Mouse (Mus musculus) kidney, postnatal 0 days (tissue): Measurements from ENCODE around the gene Lgr4. TPM values are rescaled to one million over a fixed set of nuclear protein-coding genes. Genes with fewer than 3 reads are reported as not detected.
A peak's percentile ranks its signal among the peaks of the same experiment; 100 is the strongest.

Experiments used
- ATAC-seq: fragments of 200-750 bp; cut with Nextera tagmentation; replicated peaks from 2 replicates; pipeline ENCODE4 v1.8.0; 2017; ENCODE audit warnings: low read depth, moderate number of reproducible peaks, moderate TSS enrichment, moderate library complexity; ENCODE audit not compliant: low FRiP score
- DNase-seq: peaks from one replicate; pipeline ENCODE4 v3.0.0-alpha.2; 2016; ENCODE audit warnings: low spot score
- H3K27ac ChIP-seq: fragments of 300-500 bp; sonication (generic); 2 replicates; pipeline ENCODE4 v1.5.1; 2014; ENCODE audit warnings: mild to moderate bottlenecking
- H3K27me3 ChIP-seq: fragments of 300-500 bp; sonication (generic); 2 replicates; pipeline ENCODE4 v1.6.1; 2014; ENCODE audit warnings: low read length, mixed read lengths; ENCODE audit not compliant: insufficient read depth
- H3K36me3 ChIP-seq: fragments of 300-500 bp; sonication (generic); 2 replicates; pipeline ENCODE4 v1.6.1; 2014; ENCODE audit warnings: low read length, mixed read lengths; ENCODE audit not compliant: insufficient read depth
- H3K4me1 ChIP-seq: fragments of 300-500 bp; sonication (generic); replicated peaks from 2 replicates; pipeline ENCODE4 v1.6.1; 2014; ENCODE audit warnings: antibody characterized with exemption, low read length, mixed read lengths; ENCODE audit not compliant: insufficient read depth
- H3K4me2 ChIP-seq: fragments of 300-500 bp; sonication (generic); 2 replicates; pipeline ENCODE4 v1.6.1; 2014; ENCODE audit warnings: mild to moderate bottlenecking, low read length, moderate library complexity, mixed read lengths
- H3K4me3 ChIP-seq: fragments of 300-500 bp; sonication (generic); replicated peaks from 2 replicates; pipeline ENCODE4 v1.5.1; 2014; ENCODE audit warnings: low read depth, low read length
- H3K9ac ChIP-seq: fragments of 300-500 bp; sonication (generic); 2 replicates; pipeline ENCODE4 v1.6.1; 2014; ENCODE audit warnings: low read depth, low read length
- H3K9me3 ChIP-seq: fragments of 300-500 bp; sonication (generic); replicated peaks from 2 replicates; pipeline ENCODE4 v1.6.1; 2016; ENCODE audit warnings: low read length, inconsistent platforms, mixed read lengths
- CTCF ChIP-seq: IDR thresholded peaks from 2 replicates; pipeline ENCODE4 v1.5.1; 2016; ENCODE audit warnings: antibody characterized with exemption, low read depth, mild to moderate bottlenecking, moderate library complexity
- WGBS: fragments of 180-500 bp; shearing (Covaris S2); extraction: QIAGEN DNeasy Blood & Tissue Kit; methylation state at CpG from one replicate; pipeline ENCODE4 v1.1.7; 2014; 5-methylcytosine and 5-hydroxymethylcytosine counted together
- polyA plus RNA-seq: library from polyadenylated mRNA; unstranded; fragments of >200 nt; fragmentation: Nextera tagmentation; extraction: Ambion mirVana; gene quantifications from 2 replicates; pipeline ENCODE4 v1.2.1, GENCODE M21; 2015

Lgr4 gene
- polyA plus RNA-seq, 1 experiment from 2014 or later: 47.8 TPM

GRCm38 (mm10) chr2:109963591-109964258, 46.3 kb downstream of the Lgr4 start:
- no peak for ATAC-seq
- Histone ChIP-seq H3K4me2 (no peak overlapping the region), H3K4me3 (no peak overlapping the region), H3K27me3 (no peaks in the 10 kb centered on the region), H3K36me3 (no peaks in the 10 kb centered on the region), H3K27ac (no peak overlapping the region), H3K9me3 (no peaks in the 10 kb centered on the region), H3K4me1 (peaks cover 13% of the 10 kb centered on the region; the same call in 1 of the 2 replicates), H3K9ac (no peak overlapping the region)
- no peak for DNase-seq
- WGBS: 82% methylated on average over 5 of the region's 5 CpGs
- no peak for TF ChIP-seq CTCF

GRCm38 (mm10) chr2:109965753-109966420, 48.4 kb downstream of the Lgr4 start:
- ATAC-seq (no peak), DNase-seq (no peak)
- no peak overlapping the region for H3K4me2 ChIP-seq
- no peaks in the 10 kb centered on the region for H3K36me3 ChIP-seq
- no peak for TF ChIP-seq CTCF
- no peak overlapping the region for H3K4me3 ChIP-seq
- no peak overlapping the region for H3K27ac ChIP-seq
- H3K27me3 ChIP-seq: no peaks in the 10 kb centered on the region
- H3K4me1 ChIP-seq: peaks cover 11% of the 10 kb centered on the region; the same call in 1 of the 2 replicates
- no peaks in the 10 kb centered on the region for H3K9me3 ChIP-seq
- H3K9ac ChIP-seq: no peak overlapping the region
- WGBS: 82% methylated on average over 9 of the region's 9 CpGs

- H3K4me1 ChIP-seq: peaks cover 11% of the 10 kb centered on the region; the same call in 1 of the 2 replicates
- no peak overlapping the region for H3K4me2 ChIP-seq
- no peak overlapping the region for H3K27ac ChIP-seq
- H3K4me3 ChIP-seq: no peak overlapping the region
- H3K27me3 ChIP-seq: no peaks in the 10 kb centered on the region
- no peak for DNase-seq
- H3K9ac ChIP-seq: no peak overlapping the region
- ATAC-seq: no peak
- H3K9me3 ChIP-seq: no peaks in the 10 kb centered on the region
- TF ChIP-seq CTCF: no peak
- WGBS: 94% methylated on average over 4 of the region's 4 CpGs
- H3K36me3 ChIP-seq: no peaks in the 10 kb centered on the region
These were observed 49.4 kb downstream of the Lgr4 start for GRCm38 (mm10) chr2:109966863-109967262.

GRCm38 (mm10) chr2:109969381-109969780, 51.9 kb downstream of the Lgr4 start:
- H3K4me3 ChIP-seq: no peak overlapping the region
- no peaks in the 10 kb centered on the region for H3K27me3 ChIP-seq
- H3K27ac ChIP-seq: no peak overlapping the region
- no peaks in the 10 kb centered on the region for H3K9me3 ChIP-seq
- no peak for TF ChIP-seq CTCF
- WGBS: 90% methylated on average over 3 of the region's 3 CpGs
- peaks cover 11% of the 10 kb centered on the region; the same call in 1 of the 2 replicates for H3K4me1 ChIP-seq
- no peaks in the 10 kb centered on the region for H3K36me3 ChIP-seq
- no peak overlapping the region for H3K4me2 ChIP-seq
- H3K9ac ChIP-seq: no peak overlapping the region
- DNase-seq (no peak), ATAC-seq (no peak)

- TF ChIP-seq CTCF: no peak
- DNase-seq (no peak), ATAC-seq (no peak)
- H3K4me2 ChIP-seq: 0 out of 2 replicates have a peak overlapping the region, but pooled peaks have one; percentile 13
- no peak overlapping the region for H3K4me3 ChIP-seq
- no peaks in the 10 kb centered on the region for H3K36me3 ChIP-seq
- 30% methylated on average over 10 of the region's 10 CpGs for WGBS
- no peaks in the 10 kb centered on the region for H3K27me3 ChIP-seq
- H3K4me1 ChIP-seq: peaks cover 8% of the 10 kb centered on the region; the same call in 1 of the 2 replicates
- no peak overlapping the region for H3K27ac ChIP-seq
- H3K9me3 ChIP-seq: no peaks in the 10 kb centered on the region
- no peak overlapping the region for H3K9ac ChIP-seq
These were observed 52.6 kb downstream of the Lgr4 start for GRCm38 (mm10) chr2:109969926-109970532.

GRCm38 (mm10) chr2:109970744-109971410, 53.4 kb downstream of the Lgr4 start:
- H3K4me1 ChIP-seq: peaks cover 8% of the 10 kb centered on the region; the same call in 1 of the 2 replicates
- 0 out of 2 replicates have a peak, but pooled peaks have one; percentile 11 for TF ChIP-seq CTCF
- H3K9me3 ChIP-seq: no peaks in the 10 kb centered on the region
- WGBS: 38% methylated on average over 8 of the region's 8 CpGs
- H3K27ac ChIP-seq: no peak overlapping the region
- H3K36me3 ChIP-seq: no peaks in the 10 kb centered on the region
- H3K27me3 ChIP-seq: no peaks in the 10 kb centered on the region
- H3K4me2 ChIP-seq: no peak overlapping the region
- ATAC-seq (no peak), DNase-seq (peak; percentile 53)
- no peak overlapping the region for H3K9ac ChIP-seq
- H3K4me3 ChIP-seq: no peak overlapping the region
